Mouse (Mus musculus) limb, embryonic 11.5 days (tissue): ENCODE results near the gene Tmc5. TPM values are rescaled to one million over a fixed set of nuclear protein-coding genes. Genes with fewer than 3 reads are reported as not detected.

ENCODE experiments used
- ATAC-seq: fragments of 200-750 bp; cut with Nextera tagmentation; 2 replicates; pipeline ENCODE4 v1.8.0; 2017; ENCODE audit warnings: low read depth; ENCODE audit not compliant: insufficient number of reproducible peaks, low FRiP score, low TSS enrichment
- DNase-seq: peaks from one replicate; pipeline ENCODE4 v3.0.0-alpha.2; 2015; ENCODE audit warnings: low spot score
- H3K27ac ChIP-seq: fragments of 300-500 bp; sonication (generic); replicated peaks from 2 replicates; pipeline ENCODE4 v1.5.1; 2014; ENCODE audit warnings: low read depth, mild to moderate bottlenecking, low read length
- H3K27me3 ChIP-seq: fragments of 300-500 bp; sonication (generic); 2 replicates; pipeline ENCODE4 v1.6.1; 2014; ENCODE audit warnings: mild to moderate bottlenecking, low read length, mixed read lengths; ENCODE audit not compliant: control insufficient read depth, insufficient read depth
- H3K36me3 ChIP-seq: fragments of 300-500 bp; sonication (generic); 2 replicates; pipeline ENCODE4 v1.6.1; 2014; ENCODE audit warnings: mild to moderate bottlenecking, low read length, moderate library complexity, mixed read lengths; ENCODE audit not compliant: control insufficient read depth, insufficient read depth
- H3K4me1 ChIP-seq: fragments of 300-500 bp; sonication (generic); 2 replicates; pipeline ENCODE4 v1.6.1; 2014; ENCODE audit warnings: low read length, mixed read lengths; ENCODE audit not compliant: control insufficient read depth, insufficient read depth
- H3K4me2 ChIP-seq: fragments of 300-500 bp; sonication (generic); 2 replicates; pipeline ENCODE4 v1.6.1; 2014; ENCODE audit warnings: low read depth, mild to moderate bottlenecking, moderate library complexity; ENCODE audit not compliant: severe bottlenecking
- H3K4me3 ChIP-seq: fragments of 300-500 bp; sonication (generic); 2 replicates; pipeline ENCODE4 v1.5.1; 2014; ENCODE audit warnings: low read depth, low read length
- H3K9ac ChIP-seq: fragments of 300-500 bp; sonication (generic); 2 replicates; pipeline ENCODE4 v1.6.1; 2014; ENCODE audit warnings: mild to moderate bottlenecking, low read length
- H3K9me3 ChIP-seq: fragments of 300-500 bp; sonication (generic); 2 replicates; pipeline ENCODE4 v1.6.1; 2016; ENCODE audit warnings: low read length; ENCODE audit not compliant: control insufficient read depth
- WGBS: fragments of 180-500 bp; shearing (Covaris S2); extraction: QIAGEN DNeasy Blood & Tissue Kit; methylation state at CpG from one replicate; pipeline ENCODE4 v1.1.7; 2014; 5-methylcytosine and 5-hydroxymethylcytosine counted together
- polyA plus RNA-seq: library from polyadenylated mRNA; unstranded; fragments of >200 nt; fragmentation: Nextera tagmentation; extraction: Ambion mirVana; gene quantifications from 2 replicates; pipeline ENCODE4 v1.2.1, GENCODE M21; 2014

Tmc5 gene
- not detected in 2 replicates for polyA plus RNA-seq

DNA sequence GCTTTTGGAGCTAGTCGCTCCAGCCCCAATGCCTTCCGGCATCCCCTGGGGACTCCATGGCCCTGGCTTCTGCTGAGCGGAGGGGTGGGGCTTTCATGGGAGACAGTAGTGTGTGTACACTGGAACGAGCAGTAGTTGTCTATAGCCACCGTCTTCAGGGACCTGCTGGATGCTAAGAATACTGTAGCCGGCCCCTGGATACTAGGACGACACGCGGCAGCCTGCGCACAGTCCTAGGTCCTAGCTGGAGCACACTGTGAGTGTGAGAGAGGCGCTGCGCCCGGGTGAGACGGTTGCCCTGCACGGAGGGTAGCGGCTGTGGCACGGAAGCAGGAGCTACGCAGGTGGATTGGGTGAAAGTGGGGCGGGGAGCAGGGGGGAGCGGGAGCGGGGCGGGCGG is at the start of gene Tmc5:
Gene Tmc5 (plus strand): TSS at position 97 of the 400 bp plus-strand sequence.
- H3K4me3 ChIP-seq: peak within 1 kb of the TSS; percentile 16
- peaks cover 15% of the 10 kb centered on the region for H3K27me3 ChIP-seq
- H3K4me2 ChIP-seq: peak within 1 kb of the TSS; percentile 34; the same call in 1 of the 2 replicates
- H3K4me1 ChIP-seq: peaks cover 14% of the 10 kb centered on the region
- DNase-seq (no peak), ATAC-seq (no peak)
- H3K27ac ChIP-seq: no peak within 1 kb of the TSS
- H3K9me3 ChIP-seq: no peaks in the 10 kb centered on the region
- 6% methylated on average over 23 of the region's 23 CpGs for WGBS
- H3K36me3 ChIP-seq: no peaks in the 10 kb centered on the region
- no peak within 1 kb of the TSS for H3K9ac ChIP-seq

DNA sequence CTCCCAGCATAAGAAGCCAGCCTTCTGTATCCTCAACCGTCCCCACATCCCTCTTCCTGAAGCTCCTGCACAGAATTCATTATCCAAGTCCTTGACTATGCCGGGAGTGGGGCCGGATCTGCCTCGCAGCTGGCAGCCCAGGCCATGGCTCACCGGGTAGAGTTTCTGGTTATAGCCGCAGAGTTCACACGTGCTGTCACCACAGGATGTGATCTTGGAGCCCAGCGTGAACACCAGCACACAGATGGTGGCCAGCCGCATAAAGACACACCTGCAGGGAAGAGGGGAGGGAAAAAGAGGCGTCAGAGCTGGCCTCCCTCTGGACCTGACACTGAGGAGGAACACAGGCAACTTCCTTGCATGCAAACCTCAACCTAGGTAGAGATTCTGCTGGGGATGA is 49.6 kb upstream of the Tmc5 start:
- Histone ChIP-seq H3K27ac (no peak overlapping the region), H3K9ac (no peak overlapping the region), H3K9me3 (no peaks in the 10 kb centered on the region), H3K4me1 (no peaks in the 10 kb centered on the region), H3K36me3 (no peaks in the 10 kb centered on the region), H3K4me2 (no peak overlapping the region), H3K4me3 (no peak overlapping the region), H3K27me3 (no peaks in the 10 kb centered on the region)
- ATAC-seq (0 out of 2 replicates have a peak, but pooled peaks have one; percentile 21), DNase-seq (no peak)
- WGBS: 64% methylated on average over 10 of the region's 10 CpGs

DNA sequence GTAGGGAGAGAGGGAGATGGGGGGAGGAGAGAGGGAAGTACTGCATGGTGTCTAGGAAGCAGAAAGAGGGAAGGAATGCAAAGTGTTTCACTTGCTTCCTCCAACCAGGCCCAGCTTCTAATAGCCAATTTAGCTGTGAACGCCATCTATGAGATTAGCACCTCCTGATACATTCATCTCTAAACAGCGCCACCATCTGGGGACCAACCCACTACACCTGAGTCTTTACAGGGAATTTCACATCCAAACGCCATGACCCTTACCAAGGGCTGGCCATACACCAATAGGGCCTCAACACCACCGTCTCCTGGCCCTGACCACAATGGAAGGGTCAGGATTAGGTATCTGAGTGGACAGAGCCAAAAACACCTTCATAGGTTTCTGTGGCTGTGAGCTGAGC is 43.2 kb upstream of the Tmc5 start:
- Histone ChIP-seq H3K4me1 (no peaks in the 10 kb centered on the region), H3K4me3 (no peak overlapping the region), H3K9ac (no peak overlapping the region), H3K27ac (no peak overlapping the region), H3K9me3 (no peaks in the 10 kb centered on the region), H3K27me3 (no peaks in the 10 kb centered on the region), H3K4me2 (no peak overlapping the region), H3K36me3 (no peaks in the 10 kb centered on the region)
- WGBS: 68% methylated on average over 4 of the region's 4 CpGs
- ATAC-seq (no peak), DNase-seq (no peak)

DNA sequence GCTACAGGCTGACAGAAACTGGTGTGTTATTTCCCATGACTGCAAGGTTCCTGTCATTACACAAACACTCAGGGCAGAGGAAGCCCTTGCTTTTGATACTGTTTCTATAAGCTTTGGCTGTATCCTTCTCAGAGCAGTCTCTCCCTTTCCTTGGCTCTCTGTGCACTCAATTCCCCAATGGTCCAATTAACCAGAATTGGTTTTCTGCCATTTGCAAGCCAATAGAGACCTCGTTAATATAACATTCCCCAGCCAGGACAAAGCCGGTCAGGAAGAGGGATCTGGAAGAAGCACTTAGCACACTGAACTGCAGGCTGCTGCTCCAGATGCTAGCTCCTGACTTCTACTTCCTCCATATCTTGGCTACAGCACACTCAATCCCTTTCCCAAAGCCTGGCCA is 42.8 kb upstream of the Tmc5 start:
- Histone ChIP-seq H3K4me3 (no peak overlapping the region), H3K9me3 (no peaks in the 10 kb centered on the region), H3K27me3 (no peaks in the 10 kb centered on the region), H3K9ac (no peak overlapping the region), H3K4me1 (no peaks in the 10 kb centered on the region), H3K4me2 (no peak overlapping the region), H3K36me3 (no peaks in the 10 kb centered on the region), H3K27ac (no peak overlapping the region)
- DNase-seq (no peak), ATAC-seq (no peak)
- 57% methylated on average over 2 of the region's 2 CpGs for WGBS

DNA sequence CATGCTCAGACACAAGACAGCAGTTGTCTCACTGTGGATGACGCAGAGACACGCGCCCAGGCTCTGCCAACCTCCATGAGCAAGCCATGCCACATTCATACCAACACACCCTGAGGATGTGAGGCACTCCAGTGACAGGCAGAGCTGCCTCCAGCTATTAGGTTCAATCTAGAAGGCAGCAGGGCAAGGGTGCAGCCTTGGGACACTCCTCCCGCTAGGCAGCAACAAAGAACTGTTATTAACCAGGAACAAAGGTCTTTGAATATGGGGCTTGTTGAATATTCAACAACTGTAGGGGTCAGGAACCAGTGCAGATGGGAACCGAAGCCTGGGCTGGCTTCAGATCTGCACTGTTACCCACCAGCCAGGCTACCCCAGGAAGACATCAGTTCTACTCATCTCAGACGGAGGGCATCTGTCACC is 28.0 kb upstream of the Tmc5 start:
- H3K27me3 ChIP-seq: no peaks in the 10 kb centered on the region
- no peaks in the 10 kb centered on the region for H3K4me1 ChIP-seq
- H3K4me3 ChIP-seq: no peak overlapping the region
- ATAC-seq: no peak
- H3K9me3 ChIP-seq: no peaks in the 10 kb centered on the region
- no peak overlapping the region for H3K4me2 ChIP-seq
- H3K27ac ChIP-seq: no peak overlapping the region
- 88% methylated on average over 6 of the region's 6 CpGs for WGBS
- DNase-seq: no peak
- H3K36me3 ChIP-seq: no peaks in the 10 kb centered on the region
- H3K9ac ChIP-seq: no peak overlapping the region

DNA sequence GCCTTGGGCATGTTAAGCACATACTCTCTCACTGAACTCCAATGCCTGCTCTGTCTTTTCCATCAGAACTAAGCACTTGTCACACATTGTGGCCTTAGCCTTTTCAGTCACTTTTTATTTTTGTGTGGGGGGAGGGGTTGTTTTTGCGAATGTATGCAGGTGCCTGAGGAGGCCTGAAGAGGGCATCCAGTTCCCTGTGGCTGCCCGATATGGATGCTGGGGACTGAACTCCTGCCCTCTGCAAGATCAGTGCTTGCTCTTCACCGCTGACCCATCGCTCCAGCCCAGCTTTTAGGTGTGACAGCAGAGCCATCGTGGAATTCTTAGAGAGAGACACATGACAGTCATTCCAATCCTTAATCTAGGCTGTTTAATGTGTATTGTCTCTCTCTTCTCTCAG is 25.7 kb upstream of the Tmc5 start:
- WGBS: 56% methylated on average over 5 of the region's 5 CpGs
- ATAC-seq: no peak
- no peak overlapping the region for H3K27ac ChIP-seq

DNA sequence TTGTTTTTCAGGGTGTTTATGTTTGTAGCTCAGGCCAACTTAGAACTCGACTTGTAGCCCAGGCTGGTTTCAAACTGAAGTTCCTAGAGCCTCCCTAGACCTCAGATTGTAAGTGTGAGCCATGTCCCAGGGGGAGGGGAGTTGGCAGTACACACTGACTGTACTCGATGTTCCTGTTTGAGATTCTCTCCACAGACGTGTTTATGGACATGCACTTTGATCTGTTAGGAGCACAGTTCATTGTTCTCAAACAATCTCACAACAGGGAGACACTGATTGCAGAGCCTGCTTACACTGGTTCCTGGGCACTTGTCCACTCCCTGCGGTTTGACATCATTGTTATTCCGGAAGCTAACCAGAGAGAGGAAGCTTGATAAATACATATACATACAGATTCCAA is 25.1 kb upstream of the Tmc5 start:
- H3K9me3 ChIP-seq: no peaks in the 10 kb centered on the region
- 72% methylated on average over 5 of the region's 5 CpGs for WGBS
- H3K4me2 ChIP-seq: no peak overlapping the region
- no peak overlapping the region for H3K9ac ChIP-seq
- no peaks in the 10 kb centered on the region for H3K4me1 ChIP-seq
- ATAC-seq: no peak
- no peak overlapping the region for H3K27ac ChIP-seq
- H3K4me3 ChIP-seq: no peak overlapping the region
- H3K27me3 ChIP-seq: no peaks in the 10 kb centered on the region
- H3K36me3 ChIP-seq: no peaks in the 10 kb centered on the region
- no peak for DNase-seq

More for the DNA sequence above, 25.7 kb upstream of the Tmc5 start:
- no peak overlapping the region for H3K4me2 ChIP-seq
- H3K4me3 ChIP-seq: no peak overlapping the region
- H3K27me3 ChIP-seq: no peaks in the 10 kb centered on the region
- no peak for DNase-seq
- no peaks in the 10 kb centered on the region for H3K4me1 ChIP-seq
- H3K9ac ChIP-seq: no peak overlapping the region
- H3K9me3 ChIP-seq: no peaks in the 10 kb centered on the region
- H3K36me3 ChIP-seq: no peaks in the 10 kb centered on the region

DNA sequence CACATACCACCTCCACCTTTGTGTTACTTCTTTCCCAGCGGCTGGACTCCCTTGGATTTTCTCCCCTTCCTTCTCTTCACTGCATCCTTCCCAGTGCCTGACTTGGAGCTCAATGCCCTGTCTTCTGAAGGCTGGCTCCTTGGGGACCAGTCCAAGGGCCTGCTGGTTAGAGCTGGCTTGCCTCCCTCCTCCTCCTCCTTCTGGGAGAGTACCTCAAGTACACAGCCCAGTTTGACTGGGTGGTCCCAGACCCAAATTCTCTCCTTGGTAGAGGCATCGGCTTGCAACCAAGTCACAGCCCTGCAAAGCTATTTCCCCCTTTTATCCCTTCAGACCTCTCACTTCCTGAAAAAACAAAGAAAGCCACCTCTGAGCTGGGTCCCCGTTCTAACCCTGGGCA is 18.8 kb upstream of the Tmc5 start:
- no peaks in the 10 kb centered on the region for H3K4me1 ChIP-seq
- H3K9ac ChIP-seq: no peak overlapping the region
- ATAC-seq (no peak), DNase-seq (no peak)
- H3K27me3 ChIP-seq: no peaks in the 10 kb centered on the region
- WGBS: 81% methylated on average over 3 of the region's 3 CpGs
- H3K4me3 ChIP-seq: no peak overlapping the region
- no peaks in the 10 kb centered on the region for H3K9me3 ChIP-seq
- no peaks in the 10 kb centered on the region for H3K36me3 ChIP-seq
- H3K27ac ChIP-seq: no peak overlapping the region
- no peak overlapping the region for H3K4me2 ChIP-seq

DNA sequence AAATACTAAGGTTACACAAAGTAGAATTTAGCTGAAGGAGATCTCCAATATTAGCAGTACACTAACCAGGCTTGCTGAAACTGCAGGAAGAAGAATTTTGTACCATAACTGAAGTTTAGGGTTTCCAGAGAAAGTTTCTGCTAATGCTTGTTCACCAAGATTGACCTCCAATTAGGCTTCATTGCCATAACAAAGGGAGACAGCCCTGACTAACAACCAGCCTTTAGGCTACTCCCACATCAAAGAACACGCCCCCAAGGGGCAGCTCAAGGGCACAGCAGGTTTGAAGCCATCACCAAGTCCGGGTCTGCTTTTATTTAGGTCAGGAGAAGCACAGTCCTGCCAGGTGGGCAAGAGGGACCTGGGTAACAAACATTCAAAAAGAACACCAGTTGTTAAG is 17.2 kb upstream of the Tmc5 start:
- Histone ChIP-seq H3K36me3 (no peaks in the 10 kb centered on the region), H3K9me3 (no peaks in the 10 kb centered on the region), H3K4me1 (0 out of 2 replicates have a peak, but pooled peaks cover 3% of the 10 kb centered on the region), H3K4me2 (no peak overlapping the region), H3K27me3 (no peaks in the 10 kb centered on the region), H3K4me3 (no peak overlapping the region), H3K9ac (no peak overlapping the region), H3K27ac (no peak overlapping the region)
- WGBS: 60% methylated on average over 2 of the region's 2 CpGs
- ATAC-seq (no peak), DNase-seq (no peak)
